Mouse (Mus musculus) intestine, postnatal 0 days (tissue): ENCODE results near the gene Wwox. TPM values are rescaled to one million over a fixed set of nuclear protein-coding genes. Genes with fewer than 3 reads are reported as not detected.

Experiments used
- ATAC-seq: fragments of 200-750 bp; cut with Nextera tagmentation; 2 replicates; pipeline ENCODE4 v1.8.0; 2017; ENCODE audit warnings: mild to moderate bottlenecking, moderate TSS enrichment, moderate library complexity
- H3K27ac ChIP-seq: fragments of 300-500 bp; sonication (generic); 2 replicates; pipeline ENCODE4 v1.5.1; 2014; ENCODE audit warnings: mild to moderate bottlenecking, low read depth, low read length, moderate library complexity
- H3K27me3 ChIP-seq: fragments of 300-500 bp; sonication (generic); replicated peaks from 2 replicates; pipeline ENCODE4 v1.6.1; 2014; ENCODE audit warnings: low read length, mixed read lengths; ENCODE audit not compliant: control insufficient read depth, insufficient read depth
- H3K36me3 ChIP-seq: fragments of 300-500 bp; sonication (generic); 2 replicates; pipeline ENCODE4 v1.6.1; 2014; ENCODE audit warnings: mild to moderate bottlenecking, moderate library complexity; ENCODE audit not compliant: control insufficient read depth, insufficient read depth
- H3K4me1 ChIP-seq: fragments of 300-500 bp; sonication (generic); replicated peaks from 2 replicates; pipeline ENCODE4 v1.6.1; 2014; ENCODE audit warnings: antibody characterized with exemption, low read length, mixed read lengths; ENCODE audit not compliant: control insufficient read depth, insufficient read depth
- H3K4me2 ChIP-seq: fragments of 300-500 bp; sonication (generic); replicated peaks from 2 replicates; pipeline ENCODE4 v1.6.1; 2014; ENCODE audit warnings: low read depth, mild to moderate bottlenecking, moderate library complexity
- H3K4me3 ChIP-seq: fragments of 300-500 bp; sonication (generic); 2 replicates; pipeline ENCODE4 v1.5.1; 2014; ENCODE audit warnings: low read depth, low read length
- H3K9ac ChIP-seq: fragments of 300-500 bp; sonication (generic); 2 replicates; pipeline ENCODE4 v1.6.1; 2014; ENCODE audit warnings: mild to moderate bottlenecking, low read depth, low read length
- H3K9me3 ChIP-seq: fragments of 300-500 bp; sonication (generic); 2 replicates; pipeline ENCODE4 v1.6.1; 2016; ENCODE audit warnings: mixed run types; ENCODE audit not compliant: control insufficient read depth
- CTCF ChIP-seq: sonication (generic); IDR thresholded peaks from 2 replicates; pipeline ENCODE4 v1.5.1; 2016; ENCODE audit warnings: low read depth, mild to moderate bottlenecking, control low read depth, antibody characterized with exemption, moderate library complexity
- WGBS: fragments of 180-500 bp; shearing (Covaris S2); extraction: QIAGEN DNeasy Blood & Tissue Kit; methylation state at CpG from one replicate; pipeline ENCODE4 v1.1.7; 2014; 5-methylcytosine and 5-hydroxymethylcytosine counted together
- polyA plus RNA-seq: library from polyadenylated mRNA; unstranded; fragments of >200 nt; fragmentation: Nextera tagmentation; extraction: Ambion mirVana; gene quantifications from 2 replicates; pipeline ENCODE4 v1.2.1, GENCODE M21; 2015

Wwox gene
- polyA plus RNA-seq, 1 experiment from 2014 or later = 7.1 TPM

DNA sequence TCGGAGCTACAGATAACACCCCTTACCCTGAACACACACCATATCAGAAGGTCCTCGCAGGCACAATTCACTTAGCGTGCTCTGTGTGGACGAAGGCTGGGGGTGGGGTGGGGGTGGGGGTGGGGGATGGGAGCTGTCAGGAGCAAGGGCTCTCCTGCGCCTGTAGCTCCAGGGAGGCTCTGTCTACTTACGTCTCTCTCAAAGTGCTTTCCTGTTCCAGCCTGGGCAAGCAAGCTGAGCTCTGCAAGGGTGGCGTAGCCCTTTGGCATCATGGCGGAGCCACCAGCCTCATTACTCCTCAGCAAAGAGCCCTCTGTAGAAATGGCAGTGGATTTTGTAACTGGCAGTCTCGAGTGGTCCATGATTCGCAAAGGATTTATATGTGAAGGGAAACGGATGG is 65.4 kb downstream of the Wwox start:
- Histone ChIP-seq H3K36me3 (no peaks in the 10 kb centered on the region), H3K4me1 (peaks cover 3% of the 10 kb centered on the region; the same call in 1 of the 2 replicates), H3K9ac (no peak overlapping the region), H3K4me2 (peak overlapping the region; percentile 44), H3K9me3 (no peaks in the 10 kb centered on the region), H3K27me3 (no peaks in the 10 kb centered on the region), H3K4me3 (no peak overlapping the region), H3K27ac (no peak overlapping the region)
- WGBS = 41% methylated on average over 11 of the region's 11 CpGs
- no peak for ATAC-seq
- no peak for TF ChIP-seq CTCF

DNA sequence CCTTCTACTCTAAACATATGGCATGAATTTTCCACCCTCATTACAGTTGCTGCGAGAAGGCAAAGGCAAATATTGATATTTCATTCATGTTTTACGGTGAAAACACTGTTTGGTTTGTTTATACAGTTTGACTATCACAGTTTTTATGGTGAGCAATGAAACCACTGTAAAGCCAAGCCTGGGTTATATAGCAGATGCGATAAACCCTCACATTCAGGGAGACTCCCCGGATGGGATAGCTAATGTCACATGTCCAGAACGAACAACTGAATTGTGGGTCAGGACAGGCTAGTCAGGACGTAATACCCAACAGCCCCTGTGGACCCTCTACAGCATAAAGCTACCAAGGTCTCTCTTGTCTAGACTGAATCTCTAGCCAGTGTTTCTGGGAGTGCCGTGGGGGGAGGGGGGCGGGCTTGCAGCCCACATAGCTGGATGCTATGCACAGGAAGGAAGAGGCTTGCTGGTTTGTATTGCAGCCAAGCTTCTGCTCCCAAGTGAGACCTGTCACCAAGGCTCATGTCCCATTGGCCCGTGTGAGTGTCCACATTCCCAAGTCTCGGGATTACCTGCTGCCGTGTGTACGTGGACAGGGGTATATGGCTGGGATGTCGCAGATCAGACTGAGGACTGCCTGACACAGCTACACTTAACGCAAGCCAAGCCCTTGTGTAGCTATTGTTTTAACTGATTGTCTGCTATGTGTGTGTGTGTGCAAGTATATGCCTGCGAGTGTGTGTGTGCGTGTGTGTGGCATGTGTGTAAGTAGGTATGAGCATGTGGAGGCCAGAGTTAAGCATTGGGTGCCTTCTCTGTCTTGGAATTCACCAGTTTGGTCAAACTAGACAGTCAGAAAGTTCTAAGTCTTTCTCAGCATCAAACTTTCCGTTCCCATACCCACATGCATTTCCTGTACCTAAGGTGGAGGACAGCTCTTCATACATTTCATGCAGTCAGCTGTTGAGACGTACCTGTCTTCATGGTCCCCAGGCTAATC is 66.2 kb downstream of the Wwox start:
- Histone ChIP-seq H3K9me3 (no peaks in the 10 kb centered on the region), H3K36me3 (no peaks in the 10 kb centered on the region), H3K4me2 (peak overlapping the region; percentile 44), H3K27ac (no peak overlapping the region), H3K4me1 (peaks cover 3% of the 10 kb centered on the region; the same call in 1 of the 2 replicates), H3K4me3 (no peak overlapping the region), H3K9ac (no peak overlapping the region), H3K27me3 (no peaks in the 10 kb centered on the region)
- peak; percentile 65 for ATAC-seq
- TF ChIP-seq CTCF = no peak
- 55% methylated on average over 18 of the region's 18 CpGs for WGBS

DNA sequence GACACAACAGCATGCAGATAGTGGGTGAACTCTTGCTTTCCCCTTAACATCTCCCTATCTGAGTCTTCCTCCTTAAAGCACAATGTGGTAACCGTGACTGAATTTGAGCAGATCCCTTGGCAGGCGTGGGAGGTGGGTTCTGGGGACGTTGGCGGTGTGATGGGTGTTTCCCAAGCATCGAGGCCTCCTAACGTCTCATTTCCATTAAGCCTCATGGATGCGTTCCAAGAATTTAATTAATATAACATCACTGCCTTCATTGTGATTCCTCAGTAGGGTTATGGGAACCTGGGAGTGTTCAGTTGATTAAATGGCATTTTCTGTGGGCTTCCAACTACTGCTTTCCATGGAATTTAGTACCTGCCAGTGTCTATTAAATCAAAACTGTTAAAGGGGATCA is 67.9 kb downstream of the Wwox start:
- H3K9ac ChIP-seq = no peak overlapping the region
- no peaks in the 10 kb centered on the region for H3K27me3 ChIP-seq
- no peak overlapping the region for H3K27ac ChIP-seq
- ATAC-seq = no peak
- WGBS = 85% methylated on average over 7 of the region's 7 CpGs
- peaks cover 3% of the 10 kb centered on the region; the same call in 1 of the 2 replicates for H3K4me1 ChIP-seq
- TF ChIP-seq CTCF = no peak
- no peak overlapping the region for H3K4me3 ChIP-seq
- no peak overlapping the region for H3K4me2 ChIP-seq
- H3K36me3 ChIP-seq = no peaks in the 10 kb centered on the region
- H3K9me3 ChIP-seq = no peaks in the 10 kb centered on the region

DNA sequence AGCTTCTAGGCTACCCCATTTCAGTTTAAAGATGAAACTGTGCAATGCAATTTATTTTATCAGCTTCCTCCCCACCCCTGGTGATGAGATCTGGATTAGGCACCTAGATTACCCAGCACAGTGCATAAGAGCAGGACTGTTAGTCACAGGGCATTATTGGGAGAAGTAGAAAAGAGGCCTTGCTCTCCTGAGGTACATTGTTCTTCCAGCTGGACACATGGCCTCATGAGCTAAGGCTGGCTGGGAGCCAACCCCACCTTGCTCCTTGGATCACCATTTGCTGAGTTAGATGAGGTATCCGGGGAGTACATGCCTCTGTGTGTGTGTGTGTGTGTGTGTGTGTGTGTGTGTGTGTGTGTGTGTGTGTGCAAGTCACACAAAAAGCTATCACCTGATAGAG is 70.8 kb downstream of the Wwox start:
- H3K27ac ChIP-seq = no peak overlapping the region
- no peak for ATAC-seq
- no peaks in the 10 kb centered on the region for H3K9me3 ChIP-seq
- peaks cover 3% of the 10 kb centered on the region; the same call in 1 of the 2 replicates for H3K4me1 ChIP-seq
- H3K4me3 ChIP-seq = no peak overlapping the region
- no peaks in the 10 kb centered on the region for H3K27me3 ChIP-seq
- H3K9ac ChIP-seq = no peak overlapping the region
- no peak for TF ChIP-seq CTCF
- WGBS = 36% methylated on average over 1 of the region's 1 CpGs
- H3K36me3 ChIP-seq = no peaks in the 10 kb centered on the region
- H3K4me2 ChIP-seq = no peak overlapping the region

DNA sequence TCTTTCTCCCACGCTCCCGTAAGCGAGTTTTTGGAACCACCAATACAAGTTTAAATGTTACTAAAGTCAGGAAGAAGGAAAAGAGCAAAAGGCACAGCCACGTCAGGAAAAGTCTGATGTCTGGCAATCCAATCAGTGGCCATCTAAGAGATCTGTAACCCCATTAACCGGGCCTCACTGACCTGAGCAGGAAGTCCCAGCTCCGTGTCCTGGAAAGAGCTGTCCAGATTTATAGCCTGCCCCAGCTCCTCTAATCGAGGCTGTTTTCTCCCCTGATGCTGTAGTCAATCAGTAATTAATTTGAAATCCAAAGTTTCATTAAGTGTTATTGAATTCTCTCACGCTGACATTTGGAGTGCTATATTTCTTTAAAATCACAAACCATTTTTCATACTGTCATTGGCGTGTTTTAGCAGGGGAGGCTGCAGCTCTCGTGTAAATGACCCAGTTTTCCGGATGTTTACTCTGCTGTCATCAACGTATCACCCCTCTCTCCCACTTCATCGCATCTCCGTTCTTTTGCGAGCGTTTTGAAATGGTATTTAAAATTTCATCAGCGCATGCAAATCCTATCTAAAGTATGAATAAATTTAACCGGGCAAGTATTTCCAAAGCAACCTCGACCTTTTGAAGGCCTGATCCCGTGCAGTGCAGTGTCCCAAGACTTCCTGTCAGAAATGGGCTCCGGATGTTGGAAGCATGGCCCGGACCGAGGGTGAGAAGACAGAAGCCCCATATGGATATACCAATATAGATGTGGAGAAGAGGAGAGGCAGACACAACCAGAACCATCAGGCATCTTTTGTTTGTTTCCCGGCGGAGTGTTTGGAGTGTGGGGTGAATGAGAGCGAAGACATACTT is 72.8 kb downstream of the Wwox start:
- WGBS = 70% methylated on average over 26 of the region's 26 CpGs

DNA sequence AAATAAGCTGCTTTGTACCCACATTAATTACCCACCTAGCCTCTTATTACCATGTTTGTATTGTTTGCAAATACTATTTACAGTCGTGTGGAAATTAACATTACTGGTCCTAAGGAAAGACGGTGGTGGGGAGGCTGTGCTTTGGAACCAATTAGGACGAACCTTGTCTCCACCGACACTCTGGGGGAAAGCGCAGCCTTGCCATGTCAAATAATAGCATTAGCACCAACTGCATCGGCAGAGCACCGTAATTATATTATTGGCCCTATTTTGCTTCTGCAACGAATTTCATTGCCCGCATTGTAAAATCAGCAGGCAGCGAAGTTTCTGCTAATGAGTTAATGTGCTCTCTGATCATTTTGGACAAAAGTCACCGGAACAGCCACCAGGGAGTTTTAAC is 75.2 kb downstream of the Wwox start:
- ATAC-seq = no peak
- Histone ChIP-seq H3K27me3 (no peaks in the 10 kb centered on the region), H3K4me3 (no peak overlapping the region), H3K9ac (no peak overlapping the region), H3K9me3 (no peaks in the 10 kb centered on the region), H3K27ac (no peak overlapping the region), H3K36me3 (no peaks in the 10 kb centered on the region), H3K4me1 (no peaks in the 10 kb centered on the region), H3K4me2 (no peak overlapping the region)
- 86% methylated on average over 11 of the region's 11 CpGs for WGBS
- TF ChIP-seq CTCF = no peak

More for the DNA sequence above, 72.8 kb downstream of the Wwox start:
- no peak for TF ChIP-seq CTCF
- H3K4me1 ChIP-seq = no peaks in the 10 kb centered on the region
- no peaks in the 10 kb centered on the region for H3K9me3 ChIP-seq
- no peak overlapping the region for H3K9ac ChIP-seq
- no peaks in the 10 kb centered on the region for H3K36me3 ChIP-seq
- H3K27me3 ChIP-seq = no peaks in the 10 kb centered on the region
- no peak for ATAC-seq
- no peak overlapping the region for H3K4me2 ChIP-seq
- no peak overlapping the region for H3K27ac ChIP-seq
- H3K4me3 ChIP-seq = no peak overlapping the region
